Mouse (Mus musculus): ENCODE measurements at regions not wholly inside any gene's neighbourhood (a gene's known extent, or its start where the extent isn't known, plus 50 kb on each side); places are given as distances from the start of the nearest gene placed in this dataset.

GRCm38 (mm10) chr19:60051151-60051550 lies 107.7 kb upstream of the Rab11fip2 start:
- DNase-seq = no peak
- intact Hi-C loops (cut with DNase I) = loop anchor here (10.0 kb wide), 1 partner anchor 266 kb away; no protein-coding TSS in a partner anchor

DNA sequence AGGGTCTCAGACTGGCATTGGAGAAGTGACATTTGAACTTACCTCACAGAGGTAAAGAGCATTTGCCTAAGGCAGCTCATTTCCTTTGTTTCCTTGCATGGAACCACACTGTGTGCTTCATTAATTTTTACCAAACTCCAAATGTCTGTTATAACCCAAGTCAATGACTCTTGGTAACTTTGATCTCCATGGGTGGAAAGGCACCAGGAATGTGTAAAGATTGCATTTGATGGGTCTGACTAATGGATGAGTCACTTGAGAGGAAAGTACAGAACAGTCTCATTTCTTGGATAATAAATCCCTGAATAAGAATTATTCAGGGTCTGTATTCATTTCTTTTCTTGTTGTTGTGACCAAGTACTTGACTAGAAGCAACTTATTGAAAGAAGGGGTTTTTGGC lies 97.3 kb upstream of the Rab11fip2 start:
- intact Hi-C loops (cut with DNase I) = no loop called here
- no peak for DNase-seq

- intact Hi-C loops (cut with DNase I) = no loop called here
- peak in 1 of 2 experiments; percentile 2 for DNase-seq
These were observed 89.2 kb upstream of the Rab11fip2 start for GRCm38 (mm10) chr19:60032667-60033066.

DNA sequence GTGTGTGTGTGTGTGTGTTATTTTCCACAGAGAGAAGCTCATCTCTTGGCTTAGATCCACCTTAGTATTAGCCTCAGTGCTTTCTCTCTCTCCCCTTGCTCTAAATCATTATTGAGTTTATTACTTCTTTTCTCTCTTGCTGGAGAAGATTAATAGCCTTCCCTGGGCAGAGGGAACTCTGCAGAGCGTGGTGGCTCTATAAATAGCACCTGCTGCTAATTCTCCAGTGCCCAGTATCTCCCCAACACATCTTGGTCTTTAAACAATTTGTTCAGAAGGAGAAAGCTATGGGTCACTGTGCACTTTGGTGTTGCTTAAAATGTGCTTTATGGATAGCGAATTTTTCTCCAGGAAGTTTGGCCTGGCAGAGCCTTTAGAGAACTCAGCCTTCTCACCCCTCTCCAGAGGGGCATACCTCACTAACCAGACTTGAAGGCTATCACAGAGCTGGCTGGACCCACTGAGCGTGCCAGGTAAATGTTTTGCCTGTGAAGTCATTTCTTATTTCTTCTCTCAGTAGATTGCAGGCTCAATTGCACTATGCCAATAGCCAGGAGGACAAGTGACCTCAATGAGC lies 86.8 kb upstream of the Rab11fip2 start:
- intact Hi-C loops (cut with DNase I) = no loop called here
- peak; percentile 31 to 47 for DNase-seq

DNA sequence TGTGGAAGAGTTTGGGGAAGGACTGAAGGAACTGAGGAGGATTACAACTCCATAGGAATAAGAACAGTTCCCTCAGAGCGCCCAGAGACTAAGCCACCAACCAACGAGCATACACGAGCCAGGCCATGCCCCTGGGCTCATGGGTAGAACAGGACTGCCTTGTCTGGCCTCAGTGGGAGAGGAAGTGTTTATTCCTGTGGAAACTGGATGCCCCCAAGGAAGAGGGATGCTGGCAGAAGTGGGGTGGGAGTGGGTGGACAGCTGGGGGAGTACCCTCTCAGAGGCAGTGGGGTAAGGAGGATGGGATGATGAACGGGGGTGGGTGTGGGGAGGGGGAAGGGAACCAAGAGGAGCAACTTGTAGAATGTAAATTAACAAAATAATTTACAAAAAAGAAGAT lies 86.3 kb upstream of the Rab11fip2 start:
- DNase-seq = no peak
- intact Hi-C loops (cut with DNase I) = no loop called here

DNA sequence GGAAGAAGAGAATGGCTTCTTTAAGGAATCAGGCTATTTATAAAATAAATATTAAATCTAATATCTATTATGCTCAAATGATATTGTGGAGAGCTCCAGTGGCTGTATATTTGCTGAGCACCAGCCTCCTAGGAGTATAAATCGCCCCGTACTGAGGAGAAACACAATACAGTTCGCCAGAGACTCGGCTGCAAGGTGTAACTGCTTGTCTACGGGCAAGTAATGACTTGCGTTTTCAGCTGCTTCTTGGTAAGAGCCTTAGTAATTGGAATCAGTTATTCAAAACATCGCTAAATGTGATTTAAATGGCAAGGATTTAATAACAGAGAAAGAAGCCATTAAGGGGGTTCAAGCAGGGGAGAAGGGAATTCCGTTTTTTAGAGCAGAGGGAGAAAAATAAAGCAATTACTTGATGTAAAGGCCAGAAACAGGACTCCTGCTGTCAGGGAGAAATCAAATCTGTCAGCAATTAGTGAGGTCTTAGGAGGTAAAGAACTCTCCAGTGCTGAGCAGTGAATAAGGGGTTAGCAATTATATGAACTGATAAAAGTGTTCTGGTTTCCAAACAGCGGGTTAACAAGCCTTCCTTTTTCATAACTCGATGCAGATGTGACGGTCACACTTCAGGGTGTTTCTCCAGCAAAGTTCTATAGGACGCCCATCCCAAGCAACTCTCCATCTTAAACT lies 72.3 kb upstream of the Rab11fip2 start:
- intact Hi-C loops (cut with DNase I) = no loop called here

DNA sequence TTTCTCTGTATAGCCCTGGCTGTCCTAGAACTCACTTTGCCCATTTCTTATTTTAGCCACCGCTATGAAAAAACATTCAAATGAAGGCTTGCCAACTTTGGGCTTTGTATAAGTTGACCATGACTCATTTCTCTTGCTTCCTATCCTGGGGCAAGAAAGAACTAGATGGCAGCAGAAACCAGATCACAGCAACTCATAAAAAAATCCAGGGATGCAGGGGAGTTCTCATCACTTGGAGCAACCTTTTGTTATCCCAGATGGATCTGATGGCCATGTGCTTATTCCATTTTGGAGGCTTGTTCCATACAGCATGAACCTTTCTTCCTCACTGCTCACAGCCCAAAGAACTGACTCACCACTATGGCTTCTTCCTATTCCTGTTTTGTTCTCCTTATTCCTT lies 52.1 kb upstream of the Rab11fip2 start:
- intact Hi-C loops (cut with DNase I) = no loop called here
- DNase-seq = no peak

More for the DNA sequence above, 72.3 kb upstream of the Rab11fip2 start:
- DNase-seq = no peak

Data from heart, postnatal 10 days (tissue).